Mouse (Mus musculus) adrenal gland, postnatal 25 days (tissue): ENCODE measurements around the gene Cyth2. TPM values are rescaled to one million over a fixed set of nuclear protein-coding genes. Genes with fewer than 3 reads are reported as not detected.
A peak's percentile ranks its signal among the peaks of the same experiment; 100 is the strongest.

ENCODE experiments used
- DNase-seq: peaks from one replicate; pipeline ENCODE4 v3.0.0; 2021; ENCODE audit warnings: mixed read lengths
- total RNA-seq: library from RNA; stranded (reverse); gene quantifications from 2 replicates; pipeline ENCODE4 v1.2.3, GENCODE M21; 2021

The Cyth2 gene
- total RNA-seq, 1 experiment from 2014 or later = 134 TPM

DNA sequence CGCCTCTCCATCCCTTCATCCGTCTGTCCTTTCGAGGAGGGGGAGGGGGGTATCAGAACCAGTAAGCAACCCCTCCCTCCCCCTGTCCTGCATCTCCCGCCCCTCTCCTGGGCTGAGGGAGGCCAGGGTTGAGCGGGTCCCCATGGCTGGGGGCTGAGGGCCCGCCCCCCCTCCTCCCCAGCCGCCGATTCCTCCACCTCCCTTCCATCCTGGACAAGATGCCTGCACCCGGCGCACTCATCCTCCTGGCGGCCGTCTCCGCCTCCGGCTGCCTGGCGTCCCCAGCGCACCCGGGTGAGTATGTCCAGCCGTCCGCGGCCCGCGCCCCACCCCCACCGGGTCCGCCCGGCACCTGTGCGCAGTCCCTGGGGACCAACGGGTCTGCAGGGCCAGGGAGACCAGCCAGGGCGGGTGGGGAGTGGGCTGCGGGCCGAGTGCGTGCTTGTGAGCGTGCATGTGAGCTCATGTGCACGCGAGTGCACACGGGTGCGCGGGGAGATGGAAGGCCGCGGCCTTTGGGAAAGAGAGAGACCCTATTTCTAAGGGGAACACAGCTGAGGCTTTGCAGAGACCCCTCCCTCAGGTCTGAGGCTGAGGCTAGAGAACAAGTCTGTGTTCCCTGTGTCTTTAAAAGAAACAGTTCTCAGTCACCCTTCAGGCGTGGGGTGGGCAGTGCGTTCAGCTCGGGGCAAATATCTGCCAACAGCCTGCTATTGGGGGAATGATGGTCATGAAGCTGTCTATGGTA lies 28.8 kb downstream of the Cyth2 start:
- peak; percentile 41 for DNase-seq

DNA sequence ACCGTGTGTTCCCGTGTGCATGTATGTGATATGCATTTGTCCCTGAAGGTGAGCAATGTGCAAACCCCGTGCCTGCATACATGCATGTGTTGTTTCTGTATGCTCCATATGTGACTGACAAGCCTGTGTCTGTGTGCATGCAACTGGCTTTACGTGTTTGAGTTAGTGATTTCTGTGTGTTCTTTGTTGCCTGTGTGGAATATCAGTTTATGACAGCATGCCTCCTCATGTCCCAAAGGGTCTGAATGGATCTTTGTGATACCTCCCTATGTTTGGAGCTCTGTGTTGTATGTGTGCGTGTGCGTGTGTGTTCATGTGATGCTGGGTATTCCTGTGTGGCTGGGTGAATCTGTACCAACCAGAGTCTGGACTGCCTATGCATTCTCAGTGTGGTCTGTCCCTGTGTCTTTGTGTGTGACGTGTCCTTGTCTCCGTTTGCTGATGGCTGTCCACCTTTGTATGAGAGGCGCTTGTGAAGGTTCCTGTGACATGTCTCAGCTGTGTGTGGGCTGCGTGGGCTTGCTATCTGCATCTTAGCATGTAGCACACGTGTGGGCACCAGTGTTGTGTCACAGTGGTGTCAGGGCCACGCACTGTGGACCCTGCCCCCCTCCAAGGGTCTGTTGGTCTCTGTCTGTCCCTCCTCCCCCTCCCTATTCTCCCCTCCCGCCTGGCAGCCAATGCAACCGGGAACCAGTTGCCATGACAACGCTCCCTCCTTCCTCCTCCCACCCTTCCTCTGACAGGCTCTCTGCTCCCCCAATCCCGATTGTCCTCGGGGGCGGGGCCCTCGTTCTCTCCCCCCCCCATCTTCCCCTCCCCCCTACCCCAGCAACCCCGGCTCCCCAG lies 29.6 kb downstream of the Cyth2 start, which contains the start of gene Sult2b1:
TSS of gene Sult2b1 (minus strand) at position 146 of the 849 bp plus-strand sequence.
- peak; percentile 58 for DNase-seq

DNA sequence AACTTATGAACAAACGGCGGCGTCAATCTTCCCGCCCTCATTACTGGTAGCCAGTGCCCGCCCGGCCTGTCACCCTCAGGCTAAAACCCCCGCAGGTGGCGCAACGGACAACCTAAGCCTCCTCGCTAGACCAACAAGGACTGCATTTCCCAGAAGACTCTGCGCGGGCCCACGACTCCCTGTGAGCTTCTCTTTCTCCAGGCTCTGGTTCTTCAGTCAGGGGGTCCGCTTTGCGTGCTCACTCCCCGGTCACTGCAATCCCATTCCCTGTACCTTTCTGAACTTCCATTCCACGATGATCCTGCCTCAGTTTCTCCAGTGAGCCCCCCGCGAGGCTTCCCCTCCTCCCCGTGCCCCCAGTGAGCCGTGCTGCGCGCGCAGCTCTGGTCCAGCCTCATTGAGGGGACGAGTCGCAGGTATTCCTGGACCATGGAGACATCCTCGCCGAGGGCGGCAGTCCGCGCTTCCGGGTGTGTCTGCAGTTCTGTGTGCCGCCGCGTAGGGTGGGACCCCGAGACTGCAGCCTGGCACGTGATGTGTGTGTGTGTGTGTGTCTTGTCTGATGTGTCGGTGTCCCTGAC lies 30.8 kb downstream of the Cyth2 start, which contains the start of gene Lmtk3:
TSS of gene Lmtk3 (plus strand) at position 228 of the 581 bp plus-strand sequence.
- DNase-seq = peak; percentile 63

DNA sequence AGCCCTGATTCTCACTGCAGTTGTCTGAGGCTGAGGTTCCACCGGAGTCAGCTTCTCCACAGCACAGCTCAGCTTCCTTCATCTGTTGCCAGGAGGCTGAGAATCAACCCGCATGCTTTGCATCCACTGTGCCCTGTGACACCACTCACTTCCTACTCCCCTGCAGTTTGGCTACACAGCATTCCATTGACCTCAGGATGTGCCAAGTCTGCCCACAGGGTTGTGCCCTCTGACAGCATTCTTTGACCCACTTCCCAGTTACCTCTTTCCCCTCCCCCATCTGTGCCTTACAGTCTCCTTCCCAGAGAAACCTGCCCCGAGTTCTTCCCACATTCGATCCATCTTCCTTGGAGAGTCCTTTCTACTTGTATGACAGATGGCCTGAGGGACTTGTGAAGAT lies 32.1 kb downstream of the Cyth2 start:
- DNase-seq = no peak

DNA sequence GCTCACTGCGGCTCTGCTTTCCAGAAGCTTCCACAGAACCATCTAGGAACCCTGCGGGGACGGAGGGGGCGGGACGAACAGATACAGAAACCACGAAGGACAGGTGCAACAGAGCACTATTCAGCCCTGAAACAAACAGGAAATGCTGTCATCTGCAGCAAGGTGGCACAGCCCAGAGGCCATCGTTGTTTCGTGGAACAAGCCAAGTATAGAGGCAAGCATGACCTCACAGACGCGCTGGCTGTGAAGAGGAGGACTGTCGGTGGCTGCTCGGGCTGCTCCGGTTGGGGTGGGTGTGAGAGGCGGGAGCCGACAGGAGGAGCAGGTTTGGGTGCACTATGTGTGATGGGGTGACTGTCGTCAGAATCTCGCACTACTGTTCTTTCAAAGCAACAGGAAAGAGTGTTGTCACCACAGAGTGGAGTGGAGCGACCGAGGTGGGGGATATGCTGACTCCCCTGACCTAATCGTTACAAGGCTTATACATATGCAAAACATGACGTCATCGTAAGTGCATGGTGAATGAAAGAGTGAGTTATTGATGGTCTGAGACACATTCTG lies 35.2 kb downstream of the Cyth2 start:
- no peak for DNase-seq

DNA sequence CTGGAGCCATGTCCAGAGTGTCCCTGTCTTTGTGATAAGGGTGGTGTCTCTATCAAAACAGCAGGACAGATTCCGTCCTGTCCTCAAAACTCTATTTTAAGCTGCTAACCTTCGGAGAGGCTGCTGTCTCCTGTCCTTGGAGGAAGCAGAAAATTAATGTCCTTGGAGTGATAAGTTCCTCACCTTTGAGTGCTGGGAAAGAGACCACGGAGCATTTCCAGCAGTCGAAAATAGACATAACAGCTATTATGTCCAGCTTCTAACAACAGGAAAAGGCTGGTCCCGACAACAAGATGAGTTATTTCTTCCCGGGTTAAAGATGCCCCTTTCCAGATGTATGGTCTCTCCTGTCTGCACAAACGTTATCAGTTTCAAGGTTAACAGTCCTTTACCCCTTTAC lies 39.1 kb downstream of the Cyth2 start:
- no peak for DNase-seq

DNA sequence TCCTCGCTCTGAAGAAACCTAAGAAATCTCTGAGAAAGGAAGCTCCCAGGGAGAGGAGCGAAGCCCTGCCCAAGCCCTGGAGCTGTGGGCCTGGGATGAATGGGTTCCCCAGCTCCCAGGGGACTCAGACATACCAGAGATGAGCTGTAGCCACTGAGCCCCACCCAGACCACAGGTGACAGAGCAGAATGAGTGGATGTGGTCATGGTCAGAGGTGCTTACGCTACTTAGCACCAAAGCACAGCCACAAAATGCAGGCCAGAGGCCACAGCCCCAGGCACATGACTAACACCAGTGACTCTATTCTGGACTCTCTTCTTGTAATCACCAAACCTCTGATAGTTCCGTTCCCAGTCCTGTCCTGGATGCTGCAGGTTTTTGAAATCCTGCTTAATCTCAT lies 43.3 kb downstream of the Cyth2 start:
- DNase-seq = no peak

DNA sequence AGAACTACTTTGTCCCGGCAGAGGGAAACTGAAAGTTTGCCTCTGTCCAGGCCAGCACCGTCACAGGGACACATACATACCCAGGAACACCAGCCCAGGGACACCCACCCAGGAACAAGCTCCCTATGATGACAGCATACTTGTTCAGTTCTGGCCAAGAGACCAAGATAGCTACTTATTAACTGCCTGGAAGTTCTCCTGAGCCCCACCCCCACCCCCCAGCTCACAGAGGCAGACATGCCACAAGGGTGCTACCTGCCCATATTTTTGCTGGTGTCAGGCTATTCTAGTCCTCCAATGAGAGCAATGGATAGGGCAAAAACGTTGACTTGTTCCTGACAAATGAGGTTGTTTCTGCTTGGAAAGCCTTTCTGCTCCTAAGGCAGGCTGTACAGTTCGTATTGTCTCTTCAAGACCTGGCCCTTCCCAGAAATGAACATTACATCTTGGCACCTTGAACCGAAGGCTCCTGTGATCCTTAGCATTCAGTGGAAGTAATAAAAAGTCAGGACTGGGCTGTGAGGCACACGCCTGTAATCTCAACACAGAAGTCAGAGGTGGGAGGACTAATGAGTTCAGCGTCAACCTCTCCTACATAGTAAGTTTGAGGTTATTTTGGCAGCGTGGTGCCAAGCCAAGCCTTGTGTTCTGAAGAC lies 43.8 kb downstream of the Cyth2 start:
- DNase-seq = no peak

DNA sequence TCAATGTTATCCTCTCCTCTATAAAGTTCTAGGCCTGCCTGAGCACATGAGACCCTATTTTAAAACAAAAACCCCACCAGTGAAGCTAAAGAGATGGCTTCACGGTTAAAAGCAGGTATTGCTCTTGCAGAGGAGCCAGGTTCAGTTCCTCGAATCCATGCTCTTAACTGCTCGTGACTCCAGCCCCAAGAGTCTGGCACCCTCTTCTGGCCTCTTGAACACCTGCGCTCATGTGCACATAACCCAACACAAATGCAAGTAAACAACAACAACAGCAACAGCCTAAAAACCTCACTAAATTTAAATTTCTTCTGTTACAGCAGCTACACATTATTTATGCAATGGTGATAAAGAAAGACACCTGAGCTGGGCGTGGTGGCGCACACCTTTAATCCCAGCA lies 46.9 kb downstream of the Cyth2 start:
- DNase-seq = no peak

DNA sequence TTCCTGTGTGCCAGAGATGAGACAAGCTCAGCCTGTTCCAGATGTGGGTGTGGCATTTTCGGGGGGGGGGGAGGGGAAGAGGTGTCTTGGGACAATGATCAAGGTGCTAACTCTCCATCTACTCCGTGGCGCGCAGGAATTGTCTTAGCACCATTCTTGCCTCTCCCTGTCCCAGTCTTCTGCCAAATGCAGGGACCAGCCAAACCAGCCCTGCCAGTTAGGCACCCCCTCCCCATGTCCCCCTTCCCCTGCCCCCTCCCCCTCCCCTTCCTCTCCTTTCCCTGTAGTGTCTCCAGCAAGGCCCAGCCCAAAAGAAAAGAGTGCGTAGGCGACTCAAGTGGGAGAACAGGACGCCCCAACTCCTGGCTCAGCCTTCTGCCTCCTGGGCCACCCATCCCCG lies 47.6 kb downstream of the Cyth2 start:
- DNase-seq = no peak

DNA sequence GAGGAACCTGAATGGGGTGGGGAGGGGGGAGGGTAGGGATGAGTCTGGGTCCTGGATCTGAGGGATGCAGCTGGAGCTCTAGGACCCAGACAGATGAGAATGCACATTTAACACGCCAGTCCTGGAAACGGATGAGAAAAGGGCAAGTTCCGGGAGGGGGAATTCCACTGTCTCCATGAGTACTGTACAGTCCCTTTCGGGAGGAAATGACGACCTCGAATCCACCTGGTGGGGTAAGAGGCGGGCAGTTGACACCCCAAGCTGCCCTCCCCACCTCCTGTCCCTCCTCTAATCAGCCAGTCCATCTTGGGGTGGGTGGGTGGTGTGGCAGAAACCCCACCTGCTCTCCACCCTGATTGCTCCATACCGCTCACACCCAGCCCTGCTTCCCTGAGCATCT lies 48.4 kb downstream of the Cyth2 start:
- DNase-seq = no peak

DNA sequence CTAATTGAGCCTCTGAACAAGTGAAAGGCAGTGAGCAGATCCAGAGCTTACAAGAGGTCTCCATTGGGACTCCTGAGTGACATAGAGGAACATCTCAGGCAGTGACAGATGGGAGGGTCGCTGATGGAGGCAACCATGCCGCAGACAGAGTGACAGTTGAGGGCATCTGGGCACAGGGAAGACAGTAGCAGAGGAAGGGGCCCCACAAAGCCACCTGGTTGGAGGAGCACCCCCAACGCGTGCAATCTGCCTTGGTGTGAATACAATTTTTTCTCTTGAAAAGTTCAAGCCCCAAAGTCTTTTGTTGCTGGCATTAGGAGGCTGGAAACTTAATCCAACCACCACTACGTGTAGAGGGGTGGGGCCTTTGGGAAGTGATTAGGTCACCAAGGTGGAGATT lies 54.2 kb downstream of the Cyth2 start:
- no peak for DNase-seq

DNA sequence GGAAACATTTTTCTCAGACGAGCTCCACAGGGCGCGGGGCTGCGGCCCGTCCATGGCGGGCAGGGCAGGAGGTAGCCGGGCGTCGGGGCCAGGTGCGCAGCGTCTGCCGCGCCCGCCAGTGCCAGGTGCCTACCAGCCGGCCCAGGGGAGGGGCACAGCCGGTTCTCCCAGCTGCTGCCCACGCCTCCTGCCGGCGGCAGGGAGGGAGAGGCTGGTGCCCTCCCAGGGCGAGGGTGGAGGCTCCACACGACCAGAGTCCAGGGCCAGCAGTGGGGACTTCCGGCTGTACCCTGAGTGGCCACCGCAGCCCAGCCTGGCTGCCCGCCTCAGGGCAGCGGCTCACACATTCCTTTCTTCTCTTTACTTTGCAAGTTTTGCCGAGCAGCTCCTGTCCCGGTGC lies 55.0 kb downstream of the Cyth2 start:
- DNase-seq = no peak

Other genes starting within 250 kb of the Cyth2 start
- 218 and 244 TPM in 2 replicates for gene Bcat2, start 244.4 kb downstream of the Cyth2 start, total RNA-seq
- gene Fgf21, start 199.1 kb downstream of the Cyth2 start, total RNA-seq = not detected in 2 replicates
- not detected in 2 replicates for gene Fut1, start 197.3 kb downstream of the Cyth2 start, total RNA-seq
- gene Izumo1, start 192.8 kb downstream of the Cyth2 start, total RNA-seq = 0.36 TPM in 1 of 2 replicates, not detected in the other
- 21.3 and 23.3 TPM in 2 replicates for gene Rasip1, start 187.1 kb downstream of the Cyth2 start, total RNA-seq
- gene Mamstr, start 174.6 kb downstream of the Cyth2 start, total RNA-seq = 3.5 and 4.3 TPM in 2 replicates
- gene Fut2, start 148.2 kb downstream of the Cyth2 start, total RNA-seq = not detected in 2 replicates
- not detected in 2 replicates for gene Ntn5, start 130.6 kb downstream of the Cyth2 start, total RNA-seq
- 0.39 TPM in 1 of 2 replicates, not detected in the other for gene Sec1, start 120.2 kb downstream of the Cyth2 start, total RNA-seq
- 15.7 and 15.8 TPM in 2 replicates for gene Car11, start 114.7 kb downstream of the Cyth2 start, total RNA-seq
- 282 and 444 TPM in 2 replicates for gene Dbp, start 109.5 kb downstream of the Cyth2 start, total RNA-seq
- 964 and 1,249 TPM in 2 replicates for gene Rpl18, start 99.1 kb downstream of the Cyth2 start, total RNA-seq
- 38.2 and 42.0 TPM in 2 replicates for gene Sphk2, start 96.6 kb downstream of the Cyth2 start, total RNA-seq
- gene Fam83e, start 93.4 kb downstream of the Cyth2 start, total RNA-seq = 0.30 and 0.76 TPM in 2 replicates
- not detected in 2 replicates for gene Spaca4, start 88.8 kb downstream of the Cyth2 start, total RNA-seq
- gene Lmtk3, start 30.8 kb downstream of the Cyth2 start, total RNA-seq = 10.0 and 14.8 TPM in 2 replicates
- gene Sult2b1, start 29.9 kb downstream of the Cyth2 start, total RNA-seq = 0.90 and 1.1 TPM in 2 replicates
- 0.30 and 0.33 TPM in 2 replicates for gene Kcnj14, start 10.2 kb upstream of the Cyth2 start, total RNA-seq
- 22.3 and 26.6 TPM in 2 replicates for gene Grwd1, start 16.4 kb upstream of the Cyth2 start, total RNA-seq
- gene Kdelr1, start 58.2 kb upstream of the Cyth2 start, total RNA-seq = 140 and 141 TPM in 2 replicates
- gene Grin2d, start 63.8 kb upstream of the Cyth2 start, total RNA-seq = 0.43 and 1.2 TPM in 2 replicates
- 0.70 TPM in 1 of 2 replicates, not detected in the other for gene Syngr4, start 82.1 kb upstream of the Cyth2 start, total RNA-seq
- gene Tmem143, start 82.4 kb upstream of the Cyth2 start, total RNA-seq = 53.0 and 61.3 TPM in 2 replicates
- 231 and 241 TPM in 2 replicates for gene Emp3, start 106.8 kb upstream of the Cyth2 start, total RNA-seq
- 26.4 and 27.9 TPM in 2 replicates for gene Ccdc114, start 109.5 kb upstream of the Cyth2 start, total RNA-seq
- 0.15 and 1.9 TPM in 2 replicates for gene Abcc6, start 215.7 kb upstream of the Cyth2 start, total RNA-seq
- gene Nomo1, start 219.1 kb upstream of the Cyth2 start, total RNA-seq = 60.0 and 64.7 TPM in 2 replicates